Mouse (Mus musculus): Measurements from ENCODE around the gene Ephb6. TPM values are rescaled to one million over a fixed set of nuclear protein-coding genes. Genes with fewer than 3 reads are reported as not detected.
"Not testable (repeated sequence)": the region's sequence is repeated elsewhere in the genome, so short reads cannot be mapped to it uniquely, and the experiment has no call there.

The Ephb6 gene
- 13.9 and 17.0 TPM in 2 replicates for polyA plus RNA-seq (2016; fragmentation: Nextera tagmentation; extraction: Ambion mirVana)

DNA sequence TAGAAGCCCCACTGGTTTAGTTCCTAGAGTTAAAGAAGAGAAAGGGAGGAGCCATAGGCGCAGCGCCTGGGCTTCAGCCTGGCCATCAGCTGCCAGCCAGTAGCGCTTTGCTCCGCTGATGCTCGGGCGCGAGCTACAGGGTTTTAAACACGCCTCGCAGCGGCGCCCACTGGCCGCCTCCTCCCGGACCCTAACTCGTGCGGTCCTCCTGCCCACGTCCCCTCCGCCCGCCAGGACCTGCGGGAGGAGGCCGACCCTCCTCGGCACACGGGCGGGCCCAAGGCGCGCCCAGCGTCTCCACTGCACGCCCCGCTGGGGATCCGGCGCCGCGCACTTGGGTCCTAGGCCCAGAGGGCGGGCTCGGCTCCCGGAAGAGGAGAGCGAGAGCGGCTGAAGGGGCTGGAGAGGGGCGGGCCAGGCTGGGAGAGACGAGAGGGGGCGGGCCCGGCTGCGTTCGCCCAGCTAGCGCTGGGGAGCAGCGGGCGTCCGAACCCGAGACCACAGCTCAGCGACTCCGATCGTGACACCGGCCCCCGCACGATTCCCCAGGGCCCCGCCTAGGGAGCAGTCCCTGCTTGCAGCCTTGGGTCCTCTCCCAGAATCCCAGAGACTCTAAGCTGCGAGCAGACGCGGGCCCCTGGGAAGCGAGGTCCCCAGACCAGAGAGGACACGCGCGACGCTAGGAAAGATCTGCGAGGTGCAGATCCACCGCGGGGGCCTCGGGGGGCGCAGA lies at the start of gene Ephb6:
Gene Ephb6, plus strand, starts transcription at position 422 of the 733 bp plus-strand sequence.
- H3K36me3 ChIP-seq = no peaks in the 10 kb centered on the region
- H3K4me3 ChIP-seq = peak within 1 kb of the TSS; percentile 65
- peaks cover 16% of the 10 kb centered on the region for H3K4me1 ChIP-seq
- no peaks in the 10 kb centered on the region for H3K9me3 ChIP-seq (replicated peaks)
- WGBS = under 1% methylated on average over 67 of the region's 68 CpGs
- peak; percentile 87 for DNase-seq (ENCODE audit: low spot score)
- H3K27ac ChIP-seq (replicated peaks) = peak within 1 kb of the TSS; percentile 90
- peaks cover 7% of the 10 kb centered on the region for H3K27me3 ChIP-seq (ENCODE audit: low read depth, poor library complexity, severe bottlenecking)

DNA sequence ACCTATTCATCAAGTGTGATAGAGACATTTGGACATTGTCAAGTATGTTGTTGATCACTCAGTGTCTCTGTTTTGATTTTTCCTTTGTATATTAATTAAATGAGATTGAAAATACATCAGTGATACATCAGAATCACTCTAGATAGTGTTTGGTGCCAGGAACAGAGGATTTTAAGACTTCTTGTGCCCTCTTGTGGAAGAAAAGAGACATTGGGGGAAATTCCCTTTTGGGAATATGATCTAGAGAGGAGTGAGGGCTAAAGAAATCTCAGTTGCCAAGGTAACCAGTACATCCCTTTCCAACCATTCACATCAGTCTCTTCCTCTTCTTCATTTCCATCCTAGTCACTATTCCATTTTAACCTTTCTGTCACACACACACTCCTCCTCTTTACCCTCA lies 48.9 kb upstream of the Ephb6 start:
- DNase-seq (ENCODE audit: low spot score) = no peak
- H3K36me3 ChIP-seq = no peaks in the 10 kb centered on the region
- no peaks in the 10 kb centered on the region for H3K27me3 ChIP-seq (ENCODE audit: low read depth, poor library complexity, severe bottlenecking)
- no peak overlapping the region for H3K4me3 ChIP-seq
- H3K4me1 ChIP-seq = no peaks in the 10 kb centered on the region
- H3K9me3 ChIP-seq (replicated peaks) = no peaks in the 10 kb centered on the region
- H3K27ac ChIP-seq (replicated peaks) = no peak overlapping the region

GRCm38 (mm10) chr6:41557468-41557867 lies 47.8 kb upstream of the Ephb6 start:
- Histone ChIP-seq H3K4me3 (no peak overlapping the region), H3K4me1 (no peaks in the 10 kb centered on the region), H3K9me3 (replicated peaks) (no peaks in the 10 kb centered on the region), H3K27me3 (ENCODE audit: low read depth, poor library complexity, severe bottlenecking) (no peaks in the 10 kb centered on the region), H3K36me3 (no peaks in the 10 kb centered on the region), H3K27ac (replicated peaks) (no peak overlapping the region)
- DNase-seq (ENCODE audit: low spot score) = no peak
- 87% methylated on average over 5 of the region's 5 CpGs for whole genome bisulfite sequencing

GRCm38 (mm10) chr6:41558271-41558670 lies 47.0 kb upstream of the Ephb6 start:
- WGBS = 72% methylated on average over 2 of the region's 2 CpGs
- no peaks in the 10 kb centered on the region for H3K9me3 ChIP-seq (replicated peaks)

DNA sequence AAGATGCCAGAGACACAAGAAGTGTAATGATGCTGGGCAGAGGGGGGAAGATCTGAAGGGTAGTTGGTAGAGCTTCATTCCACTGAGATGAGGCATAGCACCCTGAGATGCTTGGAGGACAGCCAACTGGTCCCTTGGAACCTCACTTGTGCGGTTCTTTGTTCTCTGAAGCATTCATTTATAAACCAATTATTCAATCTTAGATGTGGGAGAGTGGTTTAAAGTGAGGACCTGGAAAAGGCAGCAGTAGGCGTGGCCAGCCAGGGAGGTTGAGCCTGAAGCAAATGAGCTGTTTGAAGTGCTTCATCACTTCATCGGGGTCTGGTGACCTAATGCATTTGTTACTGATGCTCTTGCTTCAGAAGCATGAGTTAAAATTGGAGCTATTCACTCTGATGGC lies 46.0 kb upstream of the Ephb6 start:
- no peaks in the 10 kb centered on the region for H3K27me3 ChIP-seq (ENCODE audit: low read depth, poor library complexity, severe bottlenecking)
- H3K4me1 ChIP-seq = no peaks in the 10 kb centered on the region
- no peaks in the 10 kb centered on the region for H3K36me3 ChIP-seq
- no peak overlapping the region for H3K4me3 ChIP-seq
- 77% methylated on average over 3 of the region's 3 CpGs for WGBS
- no peak overlapping the region for H3K27ac ChIP-seq (replicated peaks)
- H3K9me3 ChIP-seq (replicated peaks) = no peaks in the 10 kb centered on the region
- no peak for DNase-seq (ENCODE audit: low spot score)

More at GRCm38 (mm10) chr6:41558271-41558670, 47.0 kb upstream of the Ephb6 start:
- Histone ChIP-seq H3K4me1 (no peaks in the 10 kb centered on the region), H3K4me3 (no peak overlapping the region), H3K36me3 (no peaks in the 10 kb centered on the region), H3K27me3 (ENCODE audit: low read depth, poor library complexity, severe bottlenecking) (no peaks in the 10 kb centered on the region), H3K27ac (replicated peaks) (no peak overlapping the region)
- DNase-seq (ENCODE audit: low spot score) = no peak

DNA sequence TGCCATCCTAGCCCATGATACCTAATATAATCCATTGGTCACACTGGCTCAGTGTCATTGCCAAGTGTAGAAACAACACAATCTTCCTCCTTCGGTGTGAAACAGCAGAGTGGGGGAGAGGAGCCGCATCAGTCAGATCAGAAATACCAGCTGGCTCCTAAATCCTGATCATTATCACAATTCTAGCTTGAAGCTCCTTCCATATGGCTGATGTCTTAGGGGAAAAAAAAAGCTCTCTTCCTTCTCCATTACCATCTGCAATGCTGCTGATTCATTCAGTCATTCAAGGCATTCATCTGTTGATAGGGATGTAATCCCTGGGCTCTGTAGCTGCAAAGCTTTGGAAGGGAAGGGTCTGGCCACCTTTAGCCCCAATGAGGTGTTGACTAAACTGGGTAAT lies 45.0 kb upstream of the Ephb6 start:
- DNase-seq (ENCODE audit: low spot score) = no peak
- no peaks in the 10 kb centered on the region for H3K4me1 ChIP-seq
- H3K4me3 ChIP-seq = no peak overlapping the region
- H3K9me3 ChIP-seq (replicated peaks) = no peaks in the 10 kb centered on the region
- H3K27ac ChIP-seq (replicated peaks) = no peak overlapping the region
- no peaks in the 10 kb centered on the region for H3K27me3 ChIP-seq (ENCODE audit: low read depth, poor library complexity, severe bottlenecking)
- H3K36me3 ChIP-seq = no peaks in the 10 kb centered on the region
- 87% methylated on average over 2 of the region's 2 CpGs for WGBS

- Histone ChIP-seq H3K36me3 (no peaks in the 10 kb centered on the region), H3K9me3 (replicated peaks) (no peaks in the 10 kb centered on the region), H3K4me3 (peak overlapping the region; percentile 36), H3K4me1 (no peaks in the 10 kb centered on the region), H3K27ac (replicated peaks) (peak overlapping the region; percentile 55; the same call in 1 of the 2 replicates), H3K27me3 (ENCODE audit: low read depth, poor library complexity, severe bottlenecking) (no peaks in the 10 kb centered on the region)
- 93% methylated on average over 4 of the region's 4 CpGs for WGBS
- DNase-seq (ENCODE audit: low spot score) = no peak
Observed at GRCm38 (mm10) chr6:41562598-41562997, 42.7 kb upstream of the Ephb6 start.

- DNase-seq (ENCODE audit: low spot score); H3K36me3 ChIP-seq; H3K9me3 ChIP-seq (replicated peaks); H3K4me1 ChIP-seq; H3K4me3 ChIP-seq; H3K27me3 ChIP-seq (ENCODE audit: low read depth, poor library complexity, severe bottlenecking): not testable (repeated sequence)
- peak overlapping the region; percentile 17; the same call in 1 of the 2 replicates for H3K27ac ChIP-seq (replicated peaks)
- WGBS = 51% methylated on average over 6 of the region's 23 CpGs
Observed at GRCm38 (mm10) chr6:41563104-41563951, 42.0 kb upstream of the Ephb6 start.

- Histone ChIP-seq H3K27me3 (ENCODE audit: low read depth, poor library complexity, severe bottlenecking) (no peaks in the 10 kb centered on the region), H3K27ac (replicated peaks) (no peak overlapping the region), H3K36me3 (no peaks in the 10 kb centered on the region), H3K9me3 (replicated peaks) (no peaks in the 10 kb centered on the region), H3K4me1 (no peaks in the 10 kb centered on the region), H3K4me3 (no peak overlapping the region)
- DNase-seq (ENCODE audit: low spot score) = no peak
- 64% methylated on average over 1 of the region's 1 CpGs for WGBS
Observed at GRCm38 (mm10) chr6:41565261-41565660, 40.0 kb upstream of the Ephb6 start.

GRCm38 (mm10) chr6:41566965-41567364 lies 38.3 kb upstream of the Ephb6 start:
- Histone ChIP-seq H3K36me3 (no peaks in the 10 kb centered on the region), H3K27me3 (ENCODE audit: low read depth, poor library complexity, severe bottlenecking) (no peaks in the 10 kb centered on the region)

DNA sequence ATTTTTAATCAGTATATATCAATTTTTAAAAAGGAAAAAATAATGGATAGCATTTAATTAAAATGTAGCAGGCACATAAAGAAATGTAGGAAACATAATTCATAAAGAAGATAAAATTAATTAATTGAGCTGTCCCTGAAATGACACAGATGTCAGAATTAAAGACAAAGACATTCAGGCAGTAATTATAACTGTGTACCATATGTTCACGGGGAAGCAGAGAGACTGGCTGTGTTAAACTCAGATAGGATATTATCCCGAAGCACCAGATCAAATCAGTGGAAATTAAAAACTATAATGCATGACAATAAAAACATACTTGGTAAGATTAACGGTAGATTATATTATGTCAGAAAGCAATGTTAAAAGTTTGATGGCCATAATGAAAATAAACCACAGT lies 36.2 kb upstream of the Ephb6 start:
- no peak for DNase-seq (ENCODE audit: low spot score)

More at GRCm38 (mm10) chr6:41566965-41567364, 38.3 kb upstream of the Ephb6 start:
- WGBS = 91% methylated on average over 4 of the region's 4 CpGs
- Histone ChIP-seq H3K27ac (replicated peaks) (no peak overlapping the region), H3K4me1 (no peaks in the 10 kb centered on the region), H3K4me3 (no peak overlapping the region), H3K9me3 (replicated peaks) (no peaks in the 10 kb centered on the region)
- DNase-seq (ENCODE audit: low spot score) = no peak

GRCm38 (mm10) chr6:41576526-41577097 lies 28.7 kb upstream of the Ephb6 start:
- no peaks in the 10 kb centered on the region for H3K36me3 ChIP-seq
- 68% methylated on average over 5 of the region's 5 CpGs for WGBS
- peaks cover 6% of the 10 kb centered on the region; the same call in 1 of the 2 replicates for H3K4me1 ChIP-seq
- H3K27ac ChIP-seq (replicated peaks) = no peak overlapping the region
- no peaks in the 10 kb centered on the region for H3K27me3 ChIP-seq (ENCODE audit: low read depth, poor library complexity, severe bottlenecking)
- H3K9me3 ChIP-seq (replicated peaks) = no peaks in the 10 kb centered on the region
- no peak overlapping the region for H3K4me3 ChIP-seq
- no peak for DNase-seq (ENCODE audit: low spot score)

More for the DNA sequence above, 36.2 kb upstream of the Ephb6 start:
- no peak overlapping the region for H3K27ac ChIP-seq (replicated peaks)
- no peaks in the 10 kb centered on the region for H3K9me3 ChIP-seq (replicated peaks)
- no peaks in the 10 kb centered on the region for H3K27me3 ChIP-seq (ENCODE audit: low read depth, poor library complexity, severe bottlenecking)
- H3K36me3 ChIP-seq = no peaks in the 10 kb centered on the region
- H3K4me3 ChIP-seq = no peak overlapping the region
- H3K4me1 ChIP-seq = no peaks in the 10 kb centered on the region
- WGBS = 91% methylated on average over 3 of the region's 3 CpGs
